Mouse (Mus musculus): ENCODE data around the gene Hnrnph2. TPM values are rescaled to one million over a fixed set of nuclear protein-coding genes. Genes with fewer than 3 reads are reported as not detected.

The Hnrnph2 gene
- polyA plus RNA-seq (2014; fragmentation: Nextera tagmentation; extraction: Ambion mirVana): 183 and 185 TPM in 2 replicates

DNA sequence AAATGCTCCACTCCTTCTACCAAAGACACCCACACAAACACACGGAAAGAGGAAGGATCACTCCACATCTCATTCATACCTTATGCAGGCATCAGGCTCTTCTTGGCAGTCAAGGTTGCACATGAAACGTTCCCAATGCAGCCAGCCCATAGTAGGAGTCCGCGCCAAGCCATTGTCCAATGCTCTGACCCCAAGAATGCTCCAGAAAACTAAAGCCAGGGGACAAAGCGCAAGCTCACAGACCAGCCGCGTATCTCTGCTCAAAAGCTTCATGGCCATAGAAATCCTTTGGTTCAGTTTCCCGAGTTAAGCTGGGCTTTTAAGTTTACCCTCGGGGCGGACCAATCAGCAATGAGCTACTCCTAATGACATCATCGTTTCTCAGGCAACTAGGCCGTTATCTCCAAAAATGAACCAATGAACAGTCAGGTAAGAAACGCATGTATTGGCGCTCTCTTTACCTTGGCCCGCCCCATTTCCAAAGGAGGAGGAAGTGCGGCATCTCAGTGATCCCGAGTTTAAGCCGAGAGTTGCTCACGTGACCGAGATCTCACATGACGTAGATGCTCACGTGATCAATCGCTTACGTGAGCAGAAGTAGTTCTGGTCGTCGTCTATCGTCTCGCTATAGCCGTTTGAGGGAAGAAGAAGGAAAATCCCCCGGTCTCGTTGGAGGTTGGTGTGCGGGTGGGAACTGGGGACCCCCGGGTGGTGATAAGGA lies at the start of gene Hnrnph2, which contains the start of gene Gla:
Gene Hnrnph2 (plus strand): TSS at position 521 of the 721 bp plus-strand sequence.
Gene Gla (minus strand): TSS at position 467 of the 721 bp plus-strand sequence.
- peak; percentile 97 for ATAC-seq (replicated peaks; ENCODE audit: low FRiP score)
- 20% methylated on average over 31 of the region's 33 CpGs for WGBS
- H3K27ac ChIP-seq (ENCODE audit: low read depth, low read length): peak within 1 kb of the TSS; percentile 77

DNA sequence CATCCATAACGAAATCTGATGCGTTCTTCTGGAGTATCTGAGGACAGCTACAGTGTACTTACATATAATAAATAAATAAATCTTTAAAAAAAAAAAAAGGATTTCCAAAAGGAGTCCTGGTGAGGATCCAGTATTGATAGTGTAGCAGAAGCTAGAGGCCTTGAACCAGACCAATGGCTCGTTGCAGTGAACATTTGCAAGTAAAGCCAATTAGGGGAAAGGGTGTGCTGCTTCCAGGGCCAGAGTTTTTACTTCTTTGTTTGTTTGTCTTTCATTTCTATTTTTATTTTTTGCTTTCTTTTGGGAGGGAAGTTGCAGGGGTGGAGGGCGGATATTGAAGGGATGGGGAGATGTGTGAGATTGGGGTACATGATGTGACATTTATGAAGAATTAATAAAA lies 47.7 kb upstream of the Hnrnph2 start:
- 91% methylated on average over 4 of the region's 4 CpGs for WGBS
- H3K9me3 ChIP-seq (ENCODE audit: control insufficient read depth, low read length): no peaks in the 10 kb centered on the region
- ATAC-seq (replicated peaks; ENCODE audit: low FRiP score) (no peak), DNase-seq (ENCODE audit: low spot score) (no peak)
- no peaks in the 10 kb centered on the region for H3K4me1 ChIP-seq (replicated peaks; ENCODE audit: control insufficient read depth, insufficient read depth, low read length)
- no peak overlapping the region for H3K9ac ChIP-seq (ENCODE audit: low read length)
- H3K36me3 ChIP-seq (ENCODE audit: control insufficient read depth, insufficient read depth, low read length): no peaks in the 10 kb centered on the region
- no peaks in the 10 kb centered on the region for H3K27me3 ChIP-seq (ENCODE audit: control insufficient read depth, insufficient read depth, low read length)
- H3K4me2 ChIP-seq (ENCODE audit: low read depth, low read length, severe bottlenecking): no peak overlapping the region
- H3K27ac ChIP-seq (ENCODE audit: low read depth, low read length): no peak overlapping the region
- H3K4me3 ChIP-seq (ENCODE audit: low read depth, low read length): no peak overlapping the region

More for the DNA sequence above, at the start of gene Hnrnph2, which contains the start of gene Gla:
- peak within 1 kb of the TSS; percentile 59 for H3K4me2 ChIP-seq (ENCODE audit: low read depth, low read length, severe bottlenecking)
- no peaks in the 10 kb centered on the region for H3K9me3 ChIP-seq (ENCODE audit: control insufficient read depth, low read length)
- peak within 1 kb of the TSS; percentile 67 for H3K9ac ChIP-seq (ENCODE audit: low read length)
- H3K36me3 ChIP-seq (ENCODE audit: control insufficient read depth, insufficient read depth, low read length): no peaks in the 10 kb centered on the region
- peak within 1 kb of the TSS; percentile 50 for H3K4me3 ChIP-seq (ENCODE audit: low read depth, low read length)
- no peaks in the 10 kb centered on the region; the same call in 1 of the 2 replicates for H3K4me1 ChIP-seq (replicated peaks; ENCODE audit: control insufficient read depth, insufficient read depth, low read length)
- no peaks in the 10 kb centered on the region for H3K27me3 ChIP-seq (ENCODE audit: control insufficient read depth, insufficient read depth, low read length)
- peak; percentile 88 for DNase-seq (ENCODE audit: low spot score)

DNA sequence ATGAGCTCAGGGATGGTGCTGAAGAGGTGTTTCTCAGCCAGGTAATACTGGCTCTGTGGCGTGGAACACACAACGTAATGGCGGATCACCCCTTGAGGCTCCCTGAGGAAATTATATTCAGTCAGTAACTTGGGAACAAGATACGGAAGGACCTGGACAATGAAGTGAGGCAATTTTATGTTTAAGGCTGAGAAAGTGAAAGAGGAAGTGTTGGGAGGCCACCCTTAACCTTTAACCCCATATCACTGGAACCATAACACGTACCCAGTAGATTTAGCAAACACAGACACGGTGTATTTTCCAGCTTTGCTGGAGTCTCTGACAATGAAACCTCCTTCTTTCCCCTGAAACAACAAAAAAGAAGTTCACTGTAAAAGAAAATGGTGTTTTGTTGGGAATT lies 46.6 kb upstream of the Hnrnph2 start:
- Histone ChIP-seq H3K9ac (ENCODE audit: low read length) (no peak overlapping the region), H3K9me3 (ENCODE audit: control insufficient read depth, low read length) (no peaks in the 10 kb centered on the region), H3K4me2 (ENCODE audit: low read depth, low read length, severe bottlenecking) (no peak overlapping the region), H3K4me3 (ENCODE audit: low read depth, low read length) (no peak overlapping the region), H3K36me3 (ENCODE audit: control insufficient read depth, insufficient read depth, low read length) (no peaks in the 10 kb centered on the region), H3K27me3 (ENCODE audit: control insufficient read depth, insufficient read depth, low read length) (no peaks in the 10 kb centered on the region), H3K27ac (ENCODE audit: low read depth, low read length) (no peak overlapping the region), H3K4me1 (replicated peaks; ENCODE audit: control insufficient read depth, insufficient read depth, low read length) (no peaks in the 10 kb centered on the region)
- DNase-seq (ENCODE audit: low spot score): no peak
- ATAC-seq (replicated peaks; ENCODE audit: low FRiP score): no peak
- 84% methylated on average over 6 of the region's 6 CpGs for WGBS

DNA sequence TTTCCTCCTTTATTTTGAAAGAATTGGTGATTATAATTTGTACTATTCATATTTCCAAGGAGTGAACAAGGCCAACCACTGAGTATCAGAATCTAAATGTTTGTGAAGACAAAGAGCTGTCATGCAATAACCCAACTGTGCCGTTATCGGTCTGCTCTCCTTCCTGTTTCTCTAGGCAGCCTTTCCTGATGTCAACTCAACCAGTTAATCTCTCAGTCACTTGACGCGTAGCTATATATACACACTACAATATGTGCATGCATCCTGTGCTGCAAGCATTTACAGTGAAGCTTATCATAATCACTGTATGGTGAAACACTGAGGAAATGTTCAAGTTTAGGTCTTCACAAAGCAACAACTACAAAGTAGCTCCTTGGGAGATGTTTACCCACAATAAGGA lies 36.7 kb upstream of the Hnrnph2 start:
- no peaks in the 10 kb centered on the region for H3K9me3 ChIP-seq (ENCODE audit: control insufficient read depth, low read length)
- ATAC-seq (replicated peaks; ENCODE audit: low FRiP score) (no peak), DNase-seq (ENCODE audit: low spot score) (no peak)
- H3K9ac ChIP-seq (ENCODE audit: low read length): no peak overlapping the region
- no peaks in the 10 kb centered on the region for H3K4me1 ChIP-seq (replicated peaks; ENCODE audit: control insufficient read depth, insufficient read depth, low read length)
- H3K27me3 ChIP-seq (ENCODE audit: control insufficient read depth, insufficient read depth, low read length): no peaks in the 10 kb centered on the region
- no peak overlapping the region for H3K27ac ChIP-seq (ENCODE audit: low read depth, low read length)
- H3K4me3 ChIP-seq (ENCODE audit: low read depth, low read length): no peak overlapping the region
- 87% methylated on average over 4 of the region's 4 CpGs for WGBS
- H3K4me2 ChIP-seq (ENCODE audit: low read depth, low read length, severe bottlenecking): no peak overlapping the region
- H3K36me3 ChIP-seq (ENCODE audit: control insufficient read depth, insufficient read depth, low read length): no peaks in the 10 kb centered on the region

GRCm38 (mm10) chrX:134566536-134567222 lies 34.3 kb upstream of the Hnrnph2 start:
- Histone ChIP-seq H3K9me3 (ENCODE audit: control insufficient read depth, low read length) (no peaks in the 10 kb centered on the region), H3K27me3 (ENCODE audit: control insufficient read depth, insufficient read depth, low read length) (no peaks in the 10 kb centered on the region), H3K4me3 (ENCODE audit: low read depth, low read length) (no peak overlapping the region), H3K4me1 (replicated peaks; ENCODE audit: control insufficient read depth, insufficient read depth, low read length) (no peaks in the 10 kb centered on the region), H3K36me3 (ENCODE audit: control insufficient read depth, insufficient read depth, low read length) (no peaks in the 10 kb centered on the region), H3K4me2 (ENCODE audit: low read depth, low read length, severe bottlenecking) (no peak overlapping the region), H3K9ac (ENCODE audit: low read length) (no peak overlapping the region), H3K27ac (ENCODE audit: low read depth, low read length) (no peak overlapping the region)
- ATAC-seq (replicated peaks; ENCODE audit: low FRiP score) (no peak), DNase-seq (ENCODE audit: low spot score) (no peak)
- 88% methylated on average over 8 of the region's 8 CpGs for WGBS

DNA sequence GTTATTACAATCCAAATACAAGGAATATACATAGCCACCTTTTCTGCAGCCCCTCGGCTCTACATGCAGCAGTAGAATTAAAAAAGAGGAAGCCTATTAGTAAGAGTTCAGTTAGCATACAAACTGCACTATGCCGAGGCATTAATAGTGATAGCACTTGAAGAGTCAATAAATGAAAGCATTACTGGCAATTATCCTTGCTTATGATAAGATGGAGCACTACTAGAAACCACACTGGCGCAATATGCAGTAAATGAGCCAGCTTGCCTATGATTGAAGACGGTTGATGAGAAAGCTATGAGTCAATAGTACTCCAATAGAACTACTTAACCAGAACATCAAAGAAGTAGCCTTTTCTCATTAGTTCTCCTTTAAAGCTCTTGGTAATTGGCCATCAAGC lies 23.1 kb upstream of the Hnrnph2 start:
- Histone ChIP-seq H3K9me3 (ENCODE audit: control insufficient read depth, low read length) (no peaks in the 10 kb centered on the region), H3K36me3 (ENCODE audit: control insufficient read depth, insufficient read depth, low read length) (no peaks in the 10 kb centered on the region), H3K27ac (ENCODE audit: low read depth, low read length) (no peak overlapping the region), H3K4me2 (ENCODE audit: low read depth, low read length, severe bottlenecking) (no peak overlapping the region), H3K27me3 (ENCODE audit: control insufficient read depth, insufficient read depth, low read length) (no peaks in the 10 kb centered on the region), H3K4me3 (ENCODE audit: low read depth, low read length) (no peak overlapping the region), H3K9ac (ENCODE audit: low read length) (no peak overlapping the region), H3K4me1 (replicated peaks; ENCODE audit: control insufficient read depth, insufficient read depth, low read length) (no peaks in the 10 kb centered on the region)
- ATAC-seq (replicated peaks; ENCODE audit: low FRiP score): no peak
- DNase-seq (ENCODE audit: low spot score): no peak
- 85% methylated on average over 4 of the region's 4 CpGs for whole genome bisulfite sequencing

DNA sequence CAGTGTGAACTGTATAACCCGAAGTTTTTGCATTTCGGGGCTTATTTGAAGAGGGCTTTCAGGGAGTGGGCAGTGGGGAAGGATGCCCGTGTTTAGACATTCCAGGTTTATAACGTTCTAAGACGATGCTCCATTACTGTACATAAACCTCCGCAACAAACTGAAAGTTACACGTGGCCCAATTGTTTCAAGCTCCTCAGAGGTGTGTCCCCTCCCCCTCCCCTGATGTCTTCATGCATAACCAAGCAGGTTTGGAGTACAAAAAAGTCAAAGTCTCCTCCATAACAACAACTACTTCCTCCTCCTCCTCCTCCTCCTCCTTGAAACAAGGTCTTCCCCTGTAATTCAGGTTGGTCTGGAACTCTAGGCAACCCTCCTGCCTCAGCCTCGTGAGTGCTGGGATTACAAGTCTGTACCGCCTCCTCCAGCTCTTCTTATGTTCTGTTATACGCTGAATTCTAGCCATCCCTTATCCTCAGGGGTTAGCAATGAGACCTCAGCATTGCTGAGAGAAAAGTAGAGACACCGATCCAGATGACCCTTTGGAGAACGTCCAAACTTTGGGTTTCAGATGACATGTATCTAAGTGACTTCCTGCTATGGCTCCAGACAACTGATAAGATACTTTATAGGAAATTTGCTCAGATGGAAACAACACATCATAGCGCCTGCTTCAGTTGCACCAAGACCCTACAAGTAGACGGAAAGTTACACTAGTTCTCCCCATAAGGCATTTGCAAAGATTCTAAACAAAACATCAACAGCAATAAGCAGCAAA lies 20.3 kb upstream of the Hnrnph2 start:
- H3K4me2 ChIP-seq (ENCODE audit: low read depth, low read length, severe bottlenecking): no peak overlapping the region
- H3K9ac ChIP-seq (ENCODE audit: low read length): no peak overlapping the region
- no peaks in the 10 kb centered on the region for H3K27me3 ChIP-seq (ENCODE audit: control insufficient read depth, insufficient read depth, low read length)
- no peaks in the 10 kb centered on the region for H3K4me1 ChIP-seq (replicated peaks; ENCODE audit: control insufficient read depth, insufficient read depth, low read length)
- ATAC-seq (replicated peaks; ENCODE audit: low FRiP score) (no peak), DNase-seq (ENCODE audit: low spot score) (no peak)
- H3K27ac ChIP-seq (ENCODE audit: low read depth, low read length): no peak overlapping the region
- no peaks in the 10 kb centered on the region for H3K9me3 ChIP-seq (ENCODE audit: control insufficient read depth, low read length)
- no peak overlapping the region for H3K4me3 ChIP-seq (ENCODE audit: low read depth, low read length)
- WGBS: 89% methylated on average over 14 of the region's 14 CpGs
- no peaks in the 10 kb centered on the region for H3K36me3 ChIP-seq (ENCODE audit: control insufficient read depth, insufficient read depth, low read length)

- DNase-seq (ENCODE audit: low spot score): no peak
- H3K4me3 ChIP-seq (ENCODE audit: low read depth, low read length): no peak overlapping the region
Observed at GRCm38 (mm10) chrX:134582270-134582669, 18.7 kb upstream of the Hnrnph2 start.

More at GRCm38 (mm10) chrX:134582270-134582669, 18.7 kb upstream of the Hnrnph2 start:
- Histone ChIP-seq H3K4me2 (ENCODE audit: low read depth, low read length, severe bottlenecking) (no peak overlapping the region), H3K27me3 (ENCODE audit: control insufficient read depth, insufficient read depth, low read length) (no peaks in the 10 kb centered on the region), H3K9me3 (ENCODE audit: control insufficient read depth, low read length) (no peaks in the 10 kb centered on the region), H3K4me1 (replicated peaks; ENCODE audit: control insufficient read depth, insufficient read depth, low read length) (no peaks in the 10 kb centered on the region), H3K9ac (ENCODE audit: low read length) (no peak overlapping the region), H3K36me3 (ENCODE audit: control insufficient read depth, insufficient read depth, low read length) (no peaks in the 10 kb centered on the region), H3K27ac (ENCODE audit: low read depth, low read length) (no peak overlapping the region)
- WGBS: 86% methylated on average over 11 of the region's 11 CpGs
- ATAC-seq (replicated peaks; ENCODE audit: low FRiP score): no peak
